Mouse (Mus musculus): ENCODE results near the gene 1700123L14Rik. TPM values are rescaled to one million over a fixed set of nuclear protein-coding genes. Genes with fewer than 3 reads are reported as not detected.
"Not testable (repeated sequence)": the region's sequence is repeated elsewhere in the genome, so short reads cannot be mapped to it uniquely, and the experiment has no call there.

The 1700123L14Rik gene
- not detected in 2 replicates for polyA plus RNA-seq (2015; fragmentation: Nextera tagmentation; extraction: Ambion mirVana)

- H3K9ac ChIP-seq: no peak within 1 kb of the TSS
- no peak within 1 kb of the TSS for H3K27ac ChIP-seq
- no peaks in the 10 kb centered on the region for H3K27me3 ChIP-seq
- WGBS (ENCODE audit: insufficient replicate concordance): 74% methylated on average over 18 of the region's 18 CpGs
- no peaks in the 10 kb centered on the region for H3K4me1 ChIP-seq (replicated peaks)
- 0 out of 2 replicates have a peak, but pooled peaks cover 4% of the 10 kb centered on the region for H3K9me3 ChIP-seq (replicated peaks)
- no peak within 1 kb of the TSS for H3K4me3 ChIP-seq (replicated peaks)
- no peaks in the 10 kb centered on the region for H3K36me3 ChIP-seq
- ATAC-seq (ENCODE audit: low read depth): no peak
- no peak within 1 kb of the TSS for H3K4me2 ChIP-seq
- DNase-seq: no peak
These were observed at the start of gene 1700123L14Rik for GRCm38 (mm10) chr6:96165818-96166379. Gene 1700123L14Rik, minus strand, starts transcription at chr6:96166243.

- H3K4me3 ChIP-seq (replicated peaks): no peak overlapping the region
- H3K9ac ChIP-seq: no peak overlapping the region
- DNase-seq: no peak
- WGBS (ENCODE audit: insufficient replicate concordance): 79% methylated on average over 2 of the region's 2 CpGs
- H3K27ac ChIP-seq: no peak overlapping the region
- ATAC-seq (ENCODE audit: low read depth): no peak
- no peaks in the 10 kb centered on the region for H3K36me3 ChIP-seq
- no peaks in the 10 kb centered on the region for H3K27me3 ChIP-seq
- no peaks in the 10 kb centered on the region for H3K4me1 ChIP-seq (replicated peaks)
- H3K9me3 ChIP-seq (replicated peaks): no peaks in the 10 kb centered on the region
- no peak overlapping the region for H3K4me2 ChIP-seq
These were observed 39.4 kb upstream of the 1700123L14Rik start for GRCm38 (mm10) chr6:96205395-96205794.

DNA sequence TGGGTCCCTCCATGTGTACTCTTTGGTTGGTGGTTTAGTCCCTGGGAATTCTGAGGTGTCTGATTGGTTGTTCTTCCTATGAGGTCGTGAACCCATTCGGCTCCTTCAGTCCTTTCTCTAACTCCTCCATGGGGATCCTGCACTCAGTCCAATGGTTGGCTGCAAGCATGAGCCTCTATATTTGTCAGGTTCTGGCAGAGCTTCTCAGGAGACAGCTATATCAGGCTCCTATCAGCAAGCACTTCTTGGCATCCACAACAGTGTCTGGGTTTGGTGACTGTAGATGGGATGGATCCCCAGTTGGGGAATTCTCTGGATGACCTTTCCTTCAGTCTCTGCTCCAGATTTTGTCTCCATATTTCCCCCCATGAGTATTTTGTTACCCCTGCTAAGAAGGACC is 32.9 kb upstream of the 1700123L14Rik start:
- 76% methylated on average over 2 of the region's 2 CpGs for WGBS (ENCODE audit: insufficient replicate concordance)
- not testable (repeated sequence) for H3K4me1 ChIP-seq (replicated peaks); DNase-seq; H3K4me2 ChIP-seq; H3K27me3 ChIP-seq; H3K9ac ChIP-seq; H3K27ac ChIP-seq; H3K4me3 ChIP-seq (replicated peaks); H3K9me3 ChIP-seq (replicated peaks); H3K36me3 ChIP-seq; ATAC-seq (ENCODE audit: low read depth)

DNA sequence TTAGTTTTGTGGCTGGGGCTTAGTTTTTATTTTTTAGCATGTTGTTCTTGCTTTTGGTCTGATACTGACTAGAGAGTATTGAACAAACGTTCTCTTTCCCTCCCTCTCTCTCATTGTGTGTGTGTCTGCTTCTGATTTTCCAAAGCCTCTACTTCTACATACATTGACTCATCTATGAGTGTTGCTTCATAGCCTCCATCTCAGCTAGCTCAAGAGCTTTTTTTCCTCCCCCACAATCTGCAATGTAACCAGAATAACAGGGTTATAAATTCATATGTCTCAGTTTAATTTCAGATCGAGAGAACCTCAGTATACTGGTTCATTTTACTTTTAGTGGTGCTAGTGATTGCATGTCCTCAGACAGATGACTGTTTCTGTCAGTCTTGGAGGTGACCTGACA is 20.5 kb upstream of the 1700123L14Rik start:
- no peaks in the 10 kb centered on the region for H3K27me3 ChIP-seq
- ATAC-seq (ENCODE audit: low read depth): no peak
- WGBS (ENCODE audit: insufficient replicate concordance): 41% methylated on average over 2 of the region's 2 CpGs

GRCm38 (mm10) chr6:96183392-96183791 is 17.3 kb upstream of the 1700123L14Rik start:
- no peak overlapping the region for H3K9ac ChIP-seq
- no peak for DNase-seq
- H3K4me1 ChIP-seq (replicated peaks): no peaks in the 10 kb centered on the region
- no peak for ATAC-seq (ENCODE audit: low read depth)
- H3K27me3 ChIP-seq: no peaks in the 10 kb centered on the region
- WGBS (ENCODE audit: insufficient replicate concordance): 71% methylated on average over 4 of the region's 4 CpGs
- no peak overlapping the region for H3K4me3 ChIP-seq (replicated peaks)
- no peaks in the 10 kb centered on the region for H3K36me3 ChIP-seq
- H3K9me3 ChIP-seq (replicated peaks): no peaks in the 10 kb centered on the region
- H3K4me2 ChIP-seq: no peak overlapping the region
- no peak overlapping the region for H3K27ac ChIP-seq

More for the DNA sequence above, 20.5 kb upstream of the 1700123L14Rik start:
- Histone ChIP-seq H3K4me3 (replicated peaks) (no peak overlapping the region), H3K9ac (no peak overlapping the region), H3K4me1 (replicated peaks) (no peaks in the 10 kb centered on the region), H3K4me2 (no peak overlapping the region), H3K36me3 (no peaks in the 10 kb centered on the region), H3K9me3 (replicated peaks) (no peaks in the 10 kb centered on the region), H3K27ac (no peak overlapping the region)
- DNase-seq: no peak

DNA sequence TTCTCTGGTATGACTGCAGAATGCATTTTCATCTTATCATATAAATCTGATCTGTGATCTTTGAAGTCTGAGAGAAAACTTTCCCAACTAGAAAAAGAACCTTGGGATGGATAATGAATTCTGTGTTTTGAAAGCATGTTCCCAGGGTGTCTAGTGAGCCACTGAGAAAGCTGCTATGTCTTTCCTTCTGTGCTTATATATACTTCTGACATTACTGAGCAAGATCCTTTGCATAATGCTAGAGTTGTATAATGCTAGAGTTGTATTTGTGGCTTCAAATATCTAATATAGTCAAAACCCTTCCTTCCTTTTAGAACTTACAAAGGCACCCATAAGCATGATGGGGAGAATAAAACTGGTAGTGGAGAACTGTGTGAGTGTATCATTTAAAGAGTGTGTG is 12.5 kb upstream of the 1700123L14Rik start:
- no peak for DNase-seq
- H3K4me1 ChIP-seq (replicated peaks): no peaks in the 10 kb centered on the region
- H3K9me3 ChIP-seq (replicated peaks): no peaks in the 10 kb centered on the region
- no peaks in the 10 kb centered on the region for H3K27me3 ChIP-seq
- H3K27ac ChIP-seq: no peak overlapping the region
- no peak overlapping the region for H3K4me2 ChIP-seq
- H3K9ac ChIP-seq: no peak overlapping the region
- no peaks in the 10 kb centered on the region for H3K36me3 ChIP-seq
- no peak for ATAC-seq (ENCODE audit: low read depth)
- no peak overlapping the region for H3K4me3 ChIP-seq (replicated peaks)

GRCm38 (mm10) chr6:96173681-96174080 is 7.6 kb upstream of the 1700123L14Rik start:
- ATAC-seq (ENCODE audit: low read depth): no peak

DNA sequence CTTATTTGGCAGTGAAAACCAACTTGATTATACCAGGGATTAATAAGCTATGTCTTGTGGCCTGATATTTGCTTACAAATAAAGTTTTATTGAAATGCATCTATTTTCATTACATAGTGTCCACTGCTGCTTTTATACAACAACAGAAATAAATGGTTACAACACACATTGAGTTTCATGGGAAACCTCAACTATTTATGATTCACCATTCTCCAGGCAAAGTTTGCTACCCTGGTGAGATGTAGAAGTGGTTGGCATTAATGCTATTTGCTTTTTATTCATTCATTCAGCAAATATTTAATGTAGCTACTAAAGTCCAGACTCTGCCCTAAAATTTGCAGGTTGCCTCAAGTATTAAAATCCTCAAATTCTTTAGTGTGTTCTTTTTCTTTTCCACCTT is 988 bp upstream of the 1700123L14Rik start:
- DNase-seq (no peak), ATAC-seq (ENCODE audit: low read depth) (no peak)
- H3K9me3 ChIP-seq (replicated peaks): 0 out of 2 replicates have a peak, but pooled peaks cover 4% of the 10 kb centered on the region
- no peak overlapping the region for H3K9ac ChIP-seq
- H3K4me1 ChIP-seq (replicated peaks): no peaks in the 10 kb centered on the region
- H3K27me3 ChIP-seq: no peaks in the 10 kb centered on the region
- H3K36me3 ChIP-seq: no peaks in the 10 kb centered on the region
- H3K4me2 ChIP-seq: no peak overlapping the region
- no peak overlapping the region for H3K27ac ChIP-seq
- H3K4me3 ChIP-seq (replicated peaks): no peak overlapping the region

More at GRCm38 (mm10) chr6:96173681-96174080, 7.6 kb upstream of the 1700123L14Rik start:
- Histone ChIP-seq H3K36me3 (no peaks in the 10 kb centered on the region), H3K4me3 (replicated peaks) (no peak overlapping the region), H3K4me2 (no peak overlapping the region), H3K9ac (no peak overlapping the region), H3K27me3 (no peaks in the 10 kb centered on the region), H3K9me3 (replicated peaks) (no peaks in the 10 kb centered on the region), H3K4me1 (replicated peaks) (no peaks in the 10 kb centered on the region), H3K27ac (no peak overlapping the region)
- 43% methylated on average over 3 of the region's 3 CpGs for WGBS (ENCODE audit: insufficient replicate concordance)
- DNase-seq: no peak

- DNase-seq: no peak
These were observed 640 bp downstream of the 1700123L14Rik start for GRCm38 (mm10) chr6:96165403-96165802.

DNA sequence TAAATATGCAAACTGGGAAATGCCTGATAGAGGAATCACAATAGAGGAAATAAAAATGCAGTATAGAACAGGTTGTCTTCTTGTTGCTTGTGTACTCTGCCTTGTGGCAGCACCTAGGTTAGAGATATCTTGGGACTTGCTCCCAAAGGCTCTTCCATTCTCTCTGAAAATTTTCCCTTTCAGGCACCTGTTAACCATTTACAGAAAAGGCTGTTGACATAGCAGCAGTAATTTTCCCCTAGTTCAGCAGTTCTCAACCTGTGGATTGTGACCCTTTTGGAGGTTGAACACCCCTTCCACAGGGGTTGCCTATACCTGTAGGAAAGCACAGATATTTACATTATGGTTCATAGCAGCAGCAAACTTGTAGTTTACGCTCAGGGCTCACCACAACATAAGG is 22.7 kb downstream of the 1700123L14Rik start:
- Histone ChIP-seq H3K27ac (no peak overlapping the region), H3K4me3 (replicated peaks) (no peak overlapping the region), H3K4me1 (replicated peaks) (no peaks in the 10 kb centered on the region), H3K9ac (no peak overlapping the region), H3K36me3 (no peaks in the 10 kb centered on the region), H3K9me3 (replicated peaks) (no peaks in the 10 kb centered on the region), H3K27me3 (no peaks in the 10 kb centered on the region), H3K4me2 (no peak overlapping the region)
- WGBS (ENCODE audit: insufficient replicate concordance): 84% methylated on average over 1 of the region's 1 CpGs
- DNase-seq (no peak), ATAC-seq (ENCODE audit: low read depth) (no peak)

More at GRCm38 (mm10) chr6:96165403-96165802, 640 bp downstream of the 1700123L14Rik start:
- no peaks in the 10 kb centered on the region for H3K4me1 ChIP-seq (replicated peaks)
- no peak overlapping the region for H3K4me2 ChIP-seq
- H3K27ac ChIP-seq: no peak overlapping the region
- no peaks in the 10 kb centered on the region for H3K27me3 ChIP-seq
- H3K36me3 ChIP-seq: no peaks in the 10 kb centered on the region
- no peak overlapping the region for H3K9ac ChIP-seq
- 80% methylated on average over 13 of the region's 13 CpGs for WGBS (ENCODE audit: insufficient replicate concordance)
- no peak for ATAC-seq (ENCODE audit: low read depth)
- no peak overlapping the region for H3K4me3 ChIP-seq (replicated peaks)
- H3K9me3 ChIP-seq (replicated peaks): 0 out of 2 replicates have a peak, but pooled peaks cover 4% of the 10 kb centered on the region

- ATAC-seq (ENCODE audit: low read depth): 0 out of 2 replicates have a peak, but pooled peaks have one; percentile 29
- peak overlapping the region; percentile 65 for H3K4me2 ChIP-seq
- no peak for DNase-seq
- peak overlapping the region; percentile 17; the same call in 1 of the 2 replicates for H3K9ac ChIP-seq
- H3K9me3 ChIP-seq (replicated peaks): no peaks in the 10 kb centered on the region
- H3K27me3 ChIP-seq: peaks cover 15% of the 10 kb centered on the region; the same call in 1 of the 2 replicates
- WGBS (ENCODE audit: insufficient replicate concordance): 2% methylated on average over 32 of the region's 32 CpGs
- H3K36me3 ChIP-seq: no peaks in the 10 kb centered on the region
- peak overlapping the region; percentile 51 for H3K4me3 ChIP-seq (replicated peaks)
- H3K27ac ChIP-seq: no peak overlapping the region
- no peaks in the 10 kb centered on the region for H3K4me1 ChIP-seq (replicated peaks)
These were observed 49.3 kb downstream of the 1700123L14Rik start for GRCm38 (mm10) chr6:96116534-96117272.

DNA sequence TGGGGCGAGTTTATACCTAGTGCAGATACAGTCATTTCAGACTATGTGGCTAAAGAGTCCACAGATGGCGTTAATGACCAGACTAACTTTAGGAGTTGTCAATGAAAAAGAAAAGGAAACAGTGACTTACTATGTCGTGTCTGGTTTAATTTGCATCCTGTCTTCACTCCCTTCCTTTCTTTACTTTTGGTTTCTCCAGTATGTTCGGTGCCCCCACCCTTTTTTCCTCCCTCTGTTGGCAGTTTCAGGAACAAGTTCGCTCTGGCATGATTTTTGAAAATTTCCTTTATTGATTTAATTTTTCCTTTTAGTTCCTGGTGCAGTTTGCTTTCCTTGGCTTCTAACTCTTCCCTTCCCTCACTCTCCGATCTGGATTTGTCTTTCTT is 49.9 kb downstream of the 1700123L14Rik start:
- H3K9ac ChIP-seq: no peak overlapping the region
- H3K36me3 ChIP-seq: no peaks in the 10 kb centered on the region
- 14% methylated on average over 6 of the region's 6 CpGs for WGBS (ENCODE audit: insufficient replicate concordance)
- peaks cover 15% of the 10 kb centered on the region; the same call in 1 of the 2 replicates for H3K27me3 ChIP-seq
- H3K4me1 ChIP-seq (replicated peaks): no peaks in the 10 kb centered on the region
- H3K4me2 ChIP-seq: peak overlapping the region; percentile 65
- DNase-seq: no peak
- H3K4me3 ChIP-seq (replicated peaks): peak overlapping the region; percentile 51
- ATAC-seq (ENCODE audit: low read depth): no peak
- no peaks in the 10 kb centered on the region for H3K9me3 ChIP-seq (replicated peaks)
- no peak overlapping the region for H3K27ac ChIP-seq

Data from liver, embryonic 13.5 days (tissue).